Mouse (Mus musculus) ES-Bruce4 (cell line): ENCODE data around the gene Epo.

Experiments used
- CTCF ChIP-seq: IDR thresholded peaks from one replicate; pipeline ENCODE4 v1.8.1; 2011; ENCODE audit warnings: low read depth, low read length
- EP300 ChIP-seq: IDR thresholded peaks from 2 replicates; pipeline ENCODE4 v1.6.1; 2011; ENCODE audit warnings: low read depth, low read length; ENCODE audit not compliant: insufficient read depth

GRCm38 (mm10) chr5:137532808-137533116 is 280 bp downstream of the Epo start:
- no peak for TF ChIP-seq CTCF
- no peak for TF ChIP-seq EP300
